Mouse (Mus musculus) kidney, adult 8-10 months (tissue): ENCODE measurements at regions not wholly inside any gene's neighbourhood (a gene's known extent, or its start where the extent isn't known, plus 50 kb on each side); places are given as distances from the start of the nearest gene placed in this dataset.
A peak's percentile ranks its signal among the peaks of the same experiment; 100 is the strongest.

Experiments
- DNase-seq, 2 experiments: peaks; one replicate each; pipeline ENCODE4 v3.0.0; 2022

DNA sequence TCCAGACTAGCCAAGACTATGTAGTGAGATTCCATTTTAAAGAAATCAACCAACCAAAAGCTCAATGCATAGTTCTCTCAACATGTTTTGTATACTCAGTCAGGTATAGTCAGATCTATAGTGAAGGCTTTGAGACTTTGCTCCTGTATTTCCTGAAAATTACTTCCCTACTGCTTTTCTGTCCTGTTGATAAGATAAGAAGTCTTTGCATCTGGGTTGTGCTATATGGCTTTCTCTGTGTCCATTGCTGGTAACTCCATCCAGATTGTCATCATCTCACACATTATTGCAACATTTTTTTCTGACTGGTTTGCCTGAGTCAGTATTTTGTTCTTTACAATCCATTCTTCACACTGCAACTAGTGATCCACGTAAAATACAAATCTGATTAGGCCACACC is 74.0 kb downstream of the Agtr2 start:
- DNase-seq: no peak

GRCm38 (mm10) chrX:21566669-21567068 is 82.3 kb downstream of the Agtr2 start:
- DNase-seq: no peak

DNA sequence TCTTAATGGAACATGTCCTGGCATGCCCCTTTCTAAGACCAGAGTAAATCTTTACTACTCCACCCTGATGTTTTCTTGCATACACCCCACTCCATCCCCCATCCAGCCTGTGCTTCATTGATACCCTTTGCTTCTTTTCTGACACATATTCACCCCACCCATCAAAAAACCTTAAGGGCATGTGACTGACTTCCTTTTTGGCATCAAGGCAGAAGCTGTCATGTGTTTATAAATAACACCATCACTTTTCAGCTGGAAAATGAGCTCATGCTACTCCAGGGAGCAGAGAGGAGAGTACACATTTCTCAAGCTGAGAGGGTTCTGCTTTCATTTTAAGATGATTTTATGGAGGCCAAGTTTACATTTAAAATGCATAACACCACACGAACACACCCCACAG is 83.2 kb downstream of the Agtr2 start:
- DNase-seq: peak in 1 of 2 experiments; percentile 0

GRCm38 (mm10) chrX:21567971-21568370 is 83.6 kb downstream of the Agtr2 start:
- no peak for DNase-seq

GRCm38 (mm10) chrX:21579945-21580344 is 95.6 kb downstream of the Agtr2 start:
- DNase-seq: no peak

- no peak for DNase-seq
These were observed 101.7 kb downstream of the Agtr2 start for GRCm38 (mm10) chrX:21586030-21586429.

- no peak for DNase-seq
These were observed 105.5 kb downstream of the Agtr2 start for GRCm38 (mm10) chrX:21589811-21590210.
